Mouse (Mus musculus): ENCODE measurements at regions not wholly inside any gene's neighbourhood (a gene's known extent, or its start where the extent isn't known, plus 50 kb on each side); places are given as distances from the start of the nearest gene placed in this dataset.

- in situ Hi-C loops (cut with MboI; ENCODE audit: low pct_unique_long_range_greater_than_20kb in 1 of 2, low sequenced_read_pairs in 2 of 2, unreplicated experiment in 1 of 2) = no loop called here
Observed at GRCm38 (mm10) chr11:114257061-114257460, 190.2 kb upstream of the Sdk2 start.

- in situ Hi-C loops (cut with MboI; ENCODE audit: low pct_unique_long_range_greater_than_20kb in 1 of 2, low sequenced_read_pairs in 2 of 2, unreplicated experiment in 1 of 2) = no loop called here
Observed at GRCm38 (mm10) chr11:114254344-114254743, 187.5 kb upstream of the Sdk2 start.

DNA sequence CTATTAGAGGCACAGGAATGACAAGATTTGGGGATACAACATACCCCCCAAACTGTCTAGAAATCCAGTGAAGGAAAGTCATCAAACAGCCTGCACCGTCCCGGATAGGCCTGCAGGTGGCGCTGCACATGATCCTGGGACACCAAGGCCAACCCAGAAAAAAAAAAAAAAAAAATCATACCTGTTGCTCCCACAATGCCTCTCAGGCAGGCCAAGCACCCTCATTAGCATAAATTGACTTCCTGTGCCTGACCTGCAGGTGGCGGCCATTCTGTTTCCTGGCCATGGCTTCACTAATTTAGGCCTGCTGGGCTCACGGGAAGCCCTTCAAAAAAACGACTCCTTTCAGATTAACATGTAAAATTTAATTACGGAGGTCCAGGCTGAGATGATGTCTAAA lies 184.8 kb upstream of the Sdk2 start:
- in situ Hi-C loops (cut with MboI; ENCODE audit: low pct_unique_long_range_greater_than_20kb in 1 of 2, low sequenced_read_pairs in 2 of 2, unreplicated experiment in 1 of 2) = no loop called here

DNA sequence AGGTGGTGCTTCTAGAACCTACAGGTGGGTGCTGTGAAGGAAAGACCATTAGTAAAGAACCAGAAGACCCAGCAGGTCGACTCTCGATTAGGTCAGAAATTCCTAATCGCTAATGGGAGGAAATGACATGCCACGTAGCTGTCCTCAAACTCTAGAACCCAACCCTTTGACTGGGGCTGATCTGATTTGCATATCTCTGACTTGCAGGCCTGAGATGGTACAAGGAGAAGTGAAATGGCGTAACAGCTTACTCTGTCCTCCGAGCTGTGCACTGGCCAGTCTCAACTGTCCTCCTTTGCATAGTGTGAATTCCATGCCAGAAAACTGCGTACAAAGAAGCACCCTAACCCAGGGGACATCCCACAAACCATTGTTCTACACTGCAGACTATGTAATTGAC lies 182.4 kb upstream of the Sdk2 start:
- in situ Hi-C loops (cut with MboI; ENCODE audit: low pct_unique_long_range_greater_than_20kb in 1 of 2, low sequenced_read_pairs in 2 of 2, unreplicated experiment in 1 of 2) = loop anchor here in 1 of 2 experiments (25.0 kb wide), 1 partner anchor 388 kb away; no protein-coding TSS in a partner anchor

DNA sequence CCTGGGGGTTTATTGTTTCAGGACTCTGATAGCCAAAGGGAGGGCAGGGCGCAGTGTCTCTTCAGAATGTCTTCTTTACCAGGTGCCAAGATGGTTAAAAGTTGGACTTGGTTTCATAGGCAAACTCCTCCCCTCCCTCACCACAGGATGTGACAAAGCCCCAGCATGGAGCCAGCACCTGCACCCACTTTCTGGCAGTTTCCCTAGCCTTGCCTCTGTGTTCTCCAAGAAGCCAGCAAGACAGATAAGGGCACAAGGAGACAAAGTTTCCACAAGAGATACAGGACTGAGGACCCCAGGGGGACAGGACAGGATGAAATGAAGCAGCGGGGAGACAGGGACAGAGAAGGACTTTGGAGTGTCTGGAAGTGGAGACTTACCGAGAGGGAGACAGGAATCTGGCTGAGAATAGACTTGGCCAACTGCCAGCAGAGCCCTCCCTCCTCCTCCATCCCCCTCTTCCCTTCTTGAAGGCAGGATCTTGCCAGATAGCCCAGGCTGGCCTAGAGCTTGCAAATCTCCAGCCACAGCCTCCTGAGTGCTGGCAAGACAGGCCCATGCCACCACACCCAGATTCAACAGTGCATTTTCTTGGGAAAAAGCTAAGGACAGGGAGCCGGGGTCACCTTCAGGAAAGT lies 181.5 kb upstream of the Sdk2 start:
- in situ Hi-C loops (cut with MboI; ENCODE audit: low pct_unique_long_range_greater_than_20kb in 1 of 2, low sequenced_read_pairs in 2 of 2, unreplicated experiment in 1 of 2) = loop anchor here in 1 of 2 experiments (25.0 kb wide), 1 partner anchor 389 kb away; no protein-coding TSS in a partner anchor

DNA sequence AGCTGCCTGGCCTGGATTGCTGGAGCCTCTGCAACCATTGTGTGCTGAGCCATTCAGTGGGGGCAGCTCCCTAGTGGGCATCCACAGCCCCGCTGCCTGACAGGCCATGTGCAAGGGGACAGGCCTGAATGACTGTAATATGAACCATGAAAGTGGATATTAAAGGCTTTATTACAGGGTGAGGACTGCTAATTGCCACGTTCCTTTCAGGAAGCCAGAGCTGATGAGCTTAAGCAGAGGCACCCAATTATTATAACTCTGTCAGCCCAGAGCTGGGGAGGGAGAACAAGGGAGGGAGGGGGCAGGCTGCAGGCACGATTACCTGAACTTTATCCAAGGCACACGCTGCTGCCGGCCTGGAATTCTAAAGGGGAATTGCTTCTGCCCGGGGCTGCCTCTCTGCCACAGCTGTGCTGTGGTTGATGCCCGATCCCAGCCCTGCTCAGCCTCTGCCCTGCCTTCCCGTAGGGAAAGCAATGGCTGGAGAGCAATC lies 172.5 kb upstream of the Sdk2 start:
- in situ Hi-C loops (cut with MboI; ENCODE audit: low pct_unique_long_range_greater_than_20kb in 1 of 2, low sequenced_read_pairs in 2 of 2, unreplicated experiment in 1 of 2) = loop anchor here in 1 of 2 experiments (25.0 kb wide), 1 partner anchor 398 kb away; no protein-coding TSS in a partner anchor

DNA sequence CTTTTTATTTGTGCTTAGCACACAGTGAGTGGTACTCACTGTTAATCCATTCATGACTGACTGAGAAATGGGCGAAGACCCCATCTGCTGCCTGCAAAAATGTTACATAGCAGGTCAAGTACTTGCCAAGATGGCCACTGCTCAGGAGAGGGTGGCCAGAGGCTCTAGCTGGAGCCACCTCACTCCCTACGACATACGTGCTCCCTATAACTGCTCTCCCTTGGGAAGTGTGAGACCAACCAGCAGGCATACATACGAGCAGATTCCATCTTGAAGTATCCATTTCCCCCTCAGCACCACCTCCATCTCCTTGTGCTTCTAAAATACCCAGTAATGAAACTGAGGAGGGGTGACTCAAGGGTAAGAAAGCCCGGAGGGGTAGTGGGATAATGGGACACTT lies 172.0 kb upstream of the Sdk2 start:
- in situ Hi-C loops (cut with MboI; ENCODE audit: low pct_unique_long_range_greater_than_20kb in 1 of 2, low sequenced_read_pairs in 2 of 2, unreplicated experiment in 1 of 2) = loop anchor here in 1 of 2 experiments (25.0 kb wide), 1 partner anchor 398 kb away; no protein-coding TSS in a partner anchor

GRCm38 (mm10) chr11:114238316-114238715 lies 171.5 kb upstream of the Sdk2 start:
- in situ Hi-C loops (cut with MboI; ENCODE audit: low pct_unique_long_range_greater_than_20kb in 1 of 2, low sequenced_read_pairs in 2 of 2, unreplicated experiment in 1 of 2) = loop anchor here in 1 of 2 experiments (25.0 kb wide), 1 partner anchor 399 kb away; no protein-coding TSS in a partner anchor

- in situ Hi-C loops (cut with MboI; ENCODE audit: low pct_unique_long_range_greater_than_20kb in 1 of 2, low sequenced_read_pairs in 2 of 2, unreplicated experiment in 1 of 2) = loop anchor here in 1 of 2 experiments (25.0 kb wide), 1 partner anchor 403 kb away; no protein-coding TSS in a partner anchor
Observed at GRCm38 (mm10) chr11:114234542-114234910, 167.7 kb upstream of the Sdk2 start.

GRCm38 (mm10) chr11:114233636-114234541 lies 167.0 kb upstream of the Sdk2 start:
- in situ Hi-C loops (cut with MboI; ENCODE audit: low pct_unique_long_range_greater_than_20kb in 1 of 2, low sequenced_read_pairs in 2 of 2, unreplicated experiment in 1 of 2) = loop anchor here in 1 of 2 experiments (25.0 kb wide), 1 partner anchor 403 kb away; no protein-coding TSS in a partner anchor

DNA sequence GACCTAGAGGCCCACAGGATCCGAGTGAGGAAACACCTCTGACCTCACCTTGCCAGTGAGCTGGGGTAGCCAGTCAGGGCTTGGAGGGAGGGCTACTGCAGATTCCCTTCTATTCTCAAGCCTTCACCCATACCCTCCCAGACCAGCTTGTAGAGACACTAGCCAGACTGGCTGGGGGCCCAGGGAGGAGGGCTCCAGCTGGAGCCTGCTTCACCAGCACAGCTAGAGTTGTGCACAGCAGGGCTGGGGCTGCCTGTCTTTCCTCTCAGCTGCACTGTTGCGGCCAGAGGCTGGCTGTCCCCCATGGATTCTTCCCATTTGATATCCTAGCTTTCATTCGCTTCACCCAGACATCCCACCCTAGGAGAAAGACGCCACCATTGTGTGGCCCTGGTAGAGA lies 165.0 kb upstream of the Sdk2 start:
- in situ Hi-C loops (cut with MboI; ENCODE audit: low pct_unique_long_range_greater_than_20kb in 1 of 2, low sequenced_read_pairs in 2 of 2, unreplicated experiment in 1 of 2) = loop anchor here in 1 of 2 experiments (25.0 kb wide), 1 partner anchor 405 kb away; no protein-coding TSS in a partner anchor

- in situ Hi-C loops (cut with MboI; ENCODE audit: low pct_unique_long_range_greater_than_20kb in 1 of 2, low sequenced_read_pairs in 2 of 2, unreplicated experiment in 1 of 2) = loop anchor here in 1 of 2 experiments (25.0 kb wide), 1 partner anchor 408 kb away; no protein-coding TSS in a partner anchor
Observed at GRCm38 (mm10) chr11:114229763-114230162, 162.9 kb upstream of the Sdk2 start.

GRCm38 (mm10) chr11:114229196-114229595 lies 162.3 kb upstream of the Sdk2 start:
- in situ Hi-C loops (cut with MboI; ENCODE audit: low pct_unique_long_range_greater_than_20kb in 1 of 2, low sequenced_read_pairs in 2 of 2, unreplicated experiment in 1 of 2) = loop anchor here in 1 of 2 experiments (25.0 kb wide), 1 partner anchor 408 kb away; no protein-coding TSS in a partner anchor

GRCm38 (mm10) chr11:114226553-114226952 lies 159.7 kb upstream of the Sdk2 start:
- in situ Hi-C loops (cut with MboI; ENCODE audit: low pct_unique_long_range_greater_than_20kb in 1 of 2, low sequenced_read_pairs in 2 of 2, unreplicated experiment in 1 of 2) = loop anchor here in 1 of 2 experiments (25.0 kb wide), 1 partner anchor 411 kb away; no protein-coding TSS in a partner anchor

- in situ Hi-C loops (cut with MboI; ENCODE audit: low pct_unique_long_range_greater_than_20kb in 1 of 2, low sequenced_read_pairs in 2 of 2, unreplicated experiment in 1 of 2) = loop anchor here in 1 of 2 experiments (25.0 kb wide), 1 partner anchor 413 kb away; no protein-coding TSS in a partner anchor
Observed at GRCm38 (mm10) chr11:114224706-114225105, 157.9 kb upstream of the Sdk2 start.

- in situ Hi-C loops (cut with MboI; ENCODE audit: low pct_unique_long_range_greater_than_20kb in 1 of 2, low sequenced_read_pairs in 2 of 2, unreplicated experiment in 1 of 2) = no loop called here
Observed at GRCm38 (mm10) chr11:114223061-114223460, 156.2 kb upstream of the Sdk2 start.

DNA sequence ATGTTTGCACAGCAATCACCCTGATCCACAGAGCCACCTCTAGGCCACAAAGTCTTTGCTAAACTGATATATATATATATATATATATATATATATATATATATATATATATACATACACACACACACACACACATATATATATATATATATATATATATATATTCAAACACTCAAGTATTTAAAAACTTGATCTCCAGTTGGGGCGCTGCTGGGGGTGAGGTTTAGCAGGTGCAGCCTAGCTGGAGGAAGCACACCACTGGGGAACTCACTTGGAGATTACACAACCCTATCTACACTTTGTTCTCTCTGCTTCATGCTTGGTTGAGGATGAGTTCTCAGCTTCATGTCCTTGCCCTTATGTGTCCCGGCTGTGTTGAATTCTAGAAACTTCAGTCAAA lies 153.6 kb upstream of the Sdk2 start:
- in situ Hi-C loops (cut with MboI; ENCODE audit: low pct_unique_long_range_greater_than_20kb in 1 of 2, low sequenced_read_pairs in 2 of 2, unreplicated experiment in 1 of 2) = no loop called here

- in situ Hi-C loops (cut with MboI; ENCODE audit: low pct_unique_long_range_greater_than_20kb in 1 of 2, low sequenced_read_pairs in 2 of 2, unreplicated experiment in 1 of 2) = no loop called here
Observed at GRCm38 (mm10) chr11:114218732-114219506, 152.1 kb upstream of the Sdk2 start.
